Mouse (Mus musculus): ENCODE results near the gene Ier5.

DNA sequence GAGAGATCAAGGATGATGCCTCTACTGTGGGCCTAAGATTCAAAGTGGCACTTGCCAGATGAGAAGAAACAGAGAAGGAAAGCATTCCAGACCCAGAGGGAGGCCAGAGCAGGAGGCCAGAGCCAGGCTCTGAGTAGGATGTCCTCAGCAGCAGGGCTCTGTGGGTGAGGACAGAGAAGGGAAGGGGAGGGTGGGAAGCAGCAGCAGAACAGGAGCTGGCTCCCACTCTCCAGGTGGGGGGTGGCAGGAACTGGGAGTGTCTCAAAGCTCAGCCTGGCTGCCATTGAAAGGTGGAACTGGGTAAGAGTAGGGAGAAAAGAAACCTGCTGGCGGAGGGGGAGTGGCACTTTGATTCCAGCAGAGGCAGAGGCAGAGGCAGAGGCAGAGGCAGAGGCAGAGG lies 46.1 kb downstream of the Ier5 start:
- TF ChIP-seq MAZ (IDR thresholded peaks at IDR 0.05; ENCODE audit: low read depth, low read length) (no peak), POLR2A (IDR thresholded peaks at IDR 0.05; ENCODE audit: control insufficient read depth in 1 of 2, insufficient read depth in 1 of 2, low read depth in 1 of 2, low read length in 2 of 2, poor library complexity in 1 of 2) (no peak), NELFE (IDR thresholded peaks at IDR 0.05; ENCODE audit: low read depth, low read length) (no peak), MXI1 (IDR thresholded peaks at IDR 0.05; ENCODE audit: low read depth, low read length) (no peak), CTCF (IDR thresholded peaks at IDR 0.05 in 2 of 3, conservative IDR thresholded peaks at IDR 0.05 in 1 of 3; ENCODE audit: control insufficient read depth in 1 of 3, insufficient read depth in 1 of 3, low read depth in 2 of 3, low read length in 3 of 3, poor library complexity in 1 of 3, severe bottlenecking in 1 of 3) (no peak), ZNF384 (IDR thresholded peaks at IDR 0.05; ENCODE audit: low read depth, low read length) (no peak), GATA1 (IDR thresholded peaks at IDR 0.05; ENCODE audit: low read depth, low read length) (no peak), BHLHE40 (IDR thresholded peaks at IDR 0.05; ENCODE audit: borderline replicate concordance, low read depth, low read length) (no peak), EP300 (IDR thresholded peaks at IDR 0.05; ENCODE audit: low read depth in 1 of 2, low read length in 2 of 2) (no peak), HCFC1 (IDR thresholded peaks at IDR 0.05; ENCODE audit: low read depth, low read length) (no peak), JUND (IDR thresholded peaks at IDR 0.05; ENCODE audit: low read depth, low read length) (no peak), MAX (IDR thresholded peaks at IDR 0.05; ENCODE audit: low read length) (no peak)

Measured in MEL (cell line).